Comparison of ENCODE assay signal across 11 mouse cellular contexts in genomic region chr16:91862836-91863235, GRCm38 (mm10).
DNase-seq lines count a peak whose midpoint lies in the region; ATAC-seq and TF ChIP-seq lines count a peak whose summit lies in the region.
"Had no signal": no experiment of that assay in that cellular context is flagged by ENCODE, and none has a peak within 500 bp of the region (broad histone marks: within the 10 kb centered on the region; RNA-seq: fewer than 3 reads in every experiment).

No protein-coding gene starts in this region.

- no peak overlapping the region for H3K9ac ChIP-seq in lung, postnatal 0 days (replicated peaks; ENCODE audit: low read depth)
- H3K9ac ChIP-seq in kidney, embryonic 14.5 days (ENCODE audit: low read depth, low read length), result no peak overlapping the region
- H3K9ac ChIP-seq in neural tube, embryonic 13.5 days, result no peak overlapping the region
- H3K9ac ChIP-seq: midbrain, embryonic 12.5 days had no signal

- TF ChIP-seq CTCF in lung, postnatal 0 days (IDR thresholded peaks at IDR 0.05), result no peak

- no peaks in the 10 kb centered on the region for H3K27me3 ChIP-seq in lung, postnatal 0 days (replicated peaks; ENCODE audit: insufficient read depth, low read length)
- H3K27me3 ChIP-seq in kidney, embryonic 14.5 days (ENCODE audit: control insufficient read depth, insufficient read depth, low read length), result no peaks in the 10 kb centered on the region
- H3K27me3 ChIP-seq in neural tube, embryonic 13.5 days, result no peaks in the 10 kb centered on the region
- H3K27me3 ChIP-seq: midbrain, embryonic 12.5 days had no signal

- ATAC-seq in lung, postnatal 0 days, result 0 out of 2 replicates have a peak, but pooled peaks have one; percentile 15
- peak; percentile 63 for ATAC-seq in kidney, embryonic 14.5 days (ENCODE audit: low FRiP score, low TSS enrichment)
- no peak for ATAC-seq in neural tube, embryonic 13.5 days (ENCODE audit: low read depth)

- H3K36me3 ChIP-seq in lung, postnatal 0 days (ENCODE audit: insufficient read depth, low read length), result no peaks in the 10 kb centered on the region
- peaks cover 21% of the 10 kb centered on the region for H3K36me3 ChIP-seq in kidney, embryonic 14.5 days (ENCODE audit: control insufficient read depth, insufficient read depth, low read length)
- peaks cover 61% of the 10 kb centered on the region for H3K36me3 ChIP-seq in neural tube, embryonic 13.5 days

- no peak overlapping the region for H3K4me3 ChIP-seq in lung, postnatal 0 days (ENCODE audit: low read depth, low read length)
- no peak overlapping the region for H3K4me3 ChIP-seq in kidney, embryonic 14.5 days (ENCODE audit: low read length)
- H3K4me3 ChIP-seq in neural tube, embryonic 13.5 days, result no peak overlapping the region
- H3K4me3 ChIP-seq: midbrain, embryonic 12.5 days had no signal

- 62% methylated on average over 7 of the region's 7 CpGs for WGBS in lung, postnatal 0 days
- 28% methylated on average over 7 of the region's 7 CpGs for WGBS in kidney, embryonic 14.5 days
- 61% methylated on average over 7 of the region's 7 CpGs for WGBS in neural tube, embryonic 13.5 days

- H3K27ac ChIP-seq in lung, postnatal 0 days (ENCODE audit: low read length), result no peak overlapping the region
- no peak overlapping the region; the same call in 1 of the 2 replicates for H3K27ac ChIP-seq in kidney, embryonic 14.5 days (ENCODE audit: low read depth, low read length)
- H3K27ac ChIP-seq in neural tube, embryonic 13.5 days (replicated peaks), result peak overlapping the region; percentile 38; the same call in 1 of the 2 replicates
- H3K27ac ChIP-seq: midbrain, embryonic 12.5 days had no signal

- H3K4me2 ChIP-seq in lung, postnatal 0 days (replicated peaks; ENCODE audit: low read depth, low read length), result no peak overlapping the region
- H3K4me2 ChIP-seq in kidney, embryonic 14.5 days (replicated peaks; ENCODE audit: low read depth, low read length), result no peak overlapping the region
- no peak overlapping the region for H3K4me2 ChIP-seq in neural tube, embryonic 13.5 days
- H3K4me2 ChIP-seq: midbrain, embryonic 12.5 days had no signal

- TF ChIP-seq EP300 in lung, postnatal 0 days (IDR thresholded peaks at IDR 0.05), result no peak

- peak; percentile 37 for DNase-seq in adrenal gland, postnatal 10 days
- no peak for DNase-seq in adrenal gland, adult 8-10 months
- DNase-seq in lung, postnatal 0 days (ENCODE audit: low spot score), result no peak
- DNase-seq in lung, postnatal 25 days (ENCODE audit: low spot score), result no peak
- no peak for DNase-seq in frontal cortex, postnatal 14 days (ENCODE audit: low spot score in 2 of 2)
- DNase-seq in right cerebral cortex, postnatal 25 days, result no peak
- DNase-seq: cerebellum, postnatal 14 days; right cerebral cortex, postnatal 4 days had no signal

- no peaks in the 10 kb centered on the region for H3K9me3 ChIP-seq in lung, postnatal 0 days (ENCODE audit: low read length)
- H3K9me3 ChIP-seq in kidney, embryonic 14.5 days (ENCODE audit: control insufficient read depth, low read length), result no peaks in the 10 kb centered on the region
- H3K9me3 ChIP-seq in neural tube, embryonic 13.5 days, result no peaks in the 10 kb centered on the region
- H3K9me3 ChIP-seq: midbrain, embryonic 12.5 days had no signal

- peaks cover 11% of the 10 kb centered on the region; the same call in 1 of the 2 replicates for H3K4me1 ChIP-seq in lung, postnatal 0 days (ENCODE audit: insufficient read depth, low read depth, low read length)
- H3K4me1 ChIP-seq in kidney, embryonic 14.5 days (ENCODE audit: control insufficient read depth, insufficient read depth, low read length), result peaks cover 31% of the 10 kb centered on the region
- H3K4me1 ChIP-seq in neural tube, embryonic 13.5 days (replicated peaks), result peaks cover 59% of the 10 kb centered on the region
- H3K4me1 ChIP-seq: midbrain, embryonic 12.5 days had no signal
